Mouse (Mus musculus): ENCODE data around the gene Atp6v1fnb. TPM values are rescaled to one million over a fixed set of nuclear protein-coding genes. Genes with fewer than 3 reads are reported as not detected.

Atp6v1fnb gene
- polyA plus RNA-seq, 1 experiment, result not detected

DNA sequence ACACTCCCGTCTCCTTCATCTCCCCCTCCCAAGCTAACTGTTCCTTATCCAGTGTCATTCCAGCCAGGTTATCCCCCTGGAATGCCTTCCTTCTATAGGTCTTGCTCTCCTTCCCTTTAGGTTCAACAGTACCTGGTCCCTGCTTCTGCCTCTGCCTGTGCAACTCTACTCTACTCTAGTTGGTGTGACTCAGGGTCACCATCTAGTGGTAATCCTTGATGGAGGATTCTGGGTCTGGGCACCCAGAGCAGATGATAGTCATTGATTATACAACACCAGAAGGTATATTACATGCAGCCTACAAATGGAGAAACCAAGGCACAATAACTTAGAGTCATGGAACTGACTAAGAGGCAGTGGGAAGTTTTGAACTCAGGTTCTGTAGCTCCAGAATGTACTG is 30.4 kb downstream of the Atp6v1fnb start:
- H3K4me3 ChIP-seq (ENCODE audit: insufficient read depth, poor library complexity, severe bottlenecking), result no peak overlapping the region
- H3K79me3 ChIP-seq (ENCODE audit: low read depth), result no peaks in the 10 kb centered on the region
- H3K79me2 ChIP-seq (ENCODE audit: control insufficient read depth, insufficient read depth), result no peaks in the 10 kb centered on the region
- TF ChIP-seq USF1 (IDR thresholded peaks at IDR 0.05; ENCODE audit: low read depth) (no peak), MAX (IDR thresholded peaks at IDR 0.05) (no peak), MYOG (IDR thresholded peaks at IDR 0.05; ENCODE audit: control insufficient read depth, extremely low read depth, insufficient read length) (no peak), MYOD1 (IDR thresholded peaks at IDR 0.05; ENCODE audit: control insufficient read depth, insufficient read length, low read depth) (no peak)
- H3K27me3 ChIP-seq (ENCODE audit: control insufficient read depth, insufficient read depth, insufficient read length), result peaks cover 32% of the 10 kb centered on the region
- no peak overlapping the region for H3ac ChIP-seq (ENCODE audit: control insufficient read depth, insufficient read length, low read depth)
- H3K36me3 ChIP-seq (ENCODE audit: control insufficient read depth, insufficient read depth), result no peaks in the 10 kb centered on the region

DNA sequence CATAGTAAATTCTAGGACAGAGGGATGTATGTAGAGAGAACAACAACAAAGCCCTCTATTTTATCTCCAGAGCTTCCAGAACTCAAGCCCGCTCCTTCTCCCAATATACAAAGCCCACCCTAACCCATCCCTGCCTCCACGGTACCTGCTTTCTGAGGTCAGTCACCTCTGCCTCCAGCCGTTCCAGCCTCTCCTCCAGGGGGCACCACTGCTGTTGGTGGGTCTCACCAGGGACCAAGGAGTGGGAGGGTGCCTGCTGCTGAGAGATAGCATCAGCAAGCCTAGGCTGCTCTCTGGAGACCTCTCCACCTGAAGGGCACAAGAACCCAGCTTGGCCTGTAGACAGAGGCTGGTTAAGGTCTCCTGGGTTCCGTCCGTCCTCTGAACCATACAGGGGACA is 34.3 kb downstream of the Atp6v1fnb start:
- Histone ChIP-seq H3K27me3 (ENCODE audit: control insufficient read depth, insufficient read depth, insufficient read length) (peaks cover 37% of the 10 kb centered on the region), H3K79me3 (ENCODE audit: low read depth) (no peaks in the 10 kb centered on the region), H3K4me3 (ENCODE audit: insufficient read depth, poor library complexity, severe bottlenecking) (no peak overlapping the region), H3K79me2 (ENCODE audit: control insufficient read depth, insufficient read depth) (no peaks in the 10 kb centered on the region), H3K36me3 (ENCODE audit: control insufficient read depth, insufficient read depth) (no peaks in the 10 kb centered on the region), H3ac (ENCODE audit: control insufficient read depth, insufficient read length, low read depth) (no peak overlapping the region)
- TF ChIP-seq CEBPB (IDR thresholded peaks at IDR 0.05; ENCODE audit: low read depth) (no peak), FOSL1 (IDR thresholded peaks at IDR 0.05; ENCODE audit: insufficient read depth, low read length, poor library complexity, severe bottlenecking) (no peak), CTCF (IDR thresholded peaks at IDR 0.05; ENCODE audit: control insufficient read depth, insufficient read depth, insufficient read length) (no peak), MYOD1 (IDR thresholded peaks at IDR 0.05; ENCODE audit: control insufficient read depth, insufficient read length, low read depth) (no peak), MYOG (IDR thresholded peaks at IDR 0.05; ENCODE audit: control insufficient read depth, extremely low read depth, insufficient read length) (no peak)

DNA sequence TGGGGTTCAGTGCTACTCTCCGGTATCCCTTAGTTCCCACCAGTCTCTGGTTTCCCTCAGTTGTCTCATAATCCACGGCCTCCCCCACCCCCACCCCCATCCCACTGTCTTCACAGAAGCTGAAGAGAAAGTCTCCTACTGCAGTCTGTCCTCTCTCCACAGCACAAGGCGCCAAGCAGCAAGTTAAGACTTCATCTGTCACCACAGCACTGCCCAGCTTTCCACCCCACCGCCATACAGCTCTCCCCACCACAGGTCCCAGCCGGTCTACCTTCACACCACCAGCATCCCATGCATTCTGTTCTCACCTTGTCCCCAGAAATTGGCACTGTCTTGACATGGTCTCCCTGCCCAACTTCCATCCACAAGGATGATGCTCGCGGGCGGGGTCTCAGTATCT is 35.6 kb downstream of the Atp6v1fnb start:
- Histone ChIP-seq H3ac (ENCODE audit: control insufficient read depth, insufficient read length, low read depth) (no peak overlapping the region), H3K79me3 (ENCODE audit: low read depth) (no peaks in the 10 kb centered on the region), H3K36me3 (ENCODE audit: control insufficient read depth, insufficient read depth) (no peaks in the 10 kb centered on the region), H3K4me3 (ENCODE audit: insufficient read depth, poor library complexity, severe bottlenecking) (no peak overlapping the region), H3K79me2 (ENCODE audit: control insufficient read depth, insufficient read depth) (no peaks in the 10 kb centered on the region), H3K27me3 (ENCODE audit: control insufficient read depth, insufficient read depth, insufficient read length) (peaks cover 37% of the 10 kb centered on the region)
- no peak for TF ChIP-seq FOSL1 (IDR thresholded peaks at IDR 0.05; ENCODE audit: insufficient read depth, low read length, poor library complexity, severe bottlenecking)
- TF ChIP-seq MYOG (IDR thresholded peaks at IDR 0.05; ENCODE audit: control insufficient read depth, extremely low read depth, insufficient read length), result no peak
- TF ChIP-seq MAX (IDR thresholded peaks at IDR 0.05), result no peak
- no peak for TF ChIP-seq CTCF (IDR thresholded peaks at IDR 0.05; ENCODE audit: control insufficient read depth, insufficient read depth, insufficient read length)
- no peak for TF ChIP-seq MYOD1 (IDR thresholded peaks at IDR 0.05; ENCODE audit: control insufficient read depth, insufficient read length, low read depth)
- TF ChIP-seq USF1 (IDR thresholded peaks at IDR 0.05; ENCODE audit: low read depth), result no peak
- no peak for TF ChIP-seq CEBPB (IDR thresholded peaks at IDR 0.05; ENCODE audit: low read depth)

DNA sequence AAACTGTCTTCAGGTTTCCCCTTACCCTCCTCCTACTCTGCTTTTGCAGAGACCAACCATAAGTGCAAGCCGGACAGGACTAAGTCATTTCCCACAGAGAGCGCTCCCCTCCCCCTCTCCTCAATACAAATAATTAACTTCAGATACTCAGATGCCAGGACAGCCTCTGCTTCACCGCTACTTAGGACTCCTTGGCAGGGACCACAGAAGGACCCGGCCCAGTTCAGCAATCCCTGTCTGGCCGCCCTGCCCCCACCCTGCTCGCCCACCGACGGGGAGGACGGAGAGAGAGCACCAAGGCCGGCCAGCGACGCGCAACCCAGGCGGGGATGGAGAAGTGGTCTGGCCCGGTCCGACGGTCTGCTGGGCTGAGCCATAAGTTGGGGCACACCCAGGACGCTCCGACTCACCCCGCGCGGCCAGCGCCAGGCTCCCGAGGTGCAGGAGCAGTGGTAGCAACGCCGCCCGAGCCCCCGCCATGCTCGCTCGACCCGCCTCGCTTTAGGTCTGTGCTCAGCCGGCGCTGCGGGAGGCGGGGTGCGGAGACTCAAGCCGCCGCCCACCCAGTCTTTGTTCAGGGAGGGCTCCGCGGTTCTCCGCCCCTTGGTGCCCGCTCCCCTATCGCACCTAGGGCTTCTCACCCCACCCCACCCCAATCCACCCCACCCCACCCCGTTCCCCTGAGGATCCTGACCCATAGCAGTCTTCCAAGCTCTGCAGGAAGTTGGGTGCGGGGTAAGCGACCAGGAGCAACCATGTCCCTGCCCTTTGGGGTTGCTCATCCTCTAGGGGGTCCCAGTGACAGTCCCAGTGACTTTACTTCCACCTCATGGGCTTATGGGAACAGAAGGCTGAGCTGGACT is 36.4 kb downstream of the Atp6v1fnb start, which contains the start of gene Kcp:
Kcp (minus strand) TSS at position 506 of the 863 bp plus-strand sequence.
- Histone ChIP-seq H3K27me3 (ENCODE audit: control insufficient read depth, insufficient read depth, insufficient read length) (peaks cover 34% of the 10 kb centered on the region), H3ac (ENCODE audit: control insufficient read depth, insufficient read length, low read depth) (no peak within 1 kb of the TSS), H3K79me2 (ENCODE audit: control insufficient read depth, insufficient read depth) (no peaks in the 10 kb centered on the region), H3K79me3 (ENCODE audit: low read depth) (no peaks in the 10 kb centered on the region), H3K4me3 (ENCODE audit: insufficient read depth, poor library complexity, severe bottlenecking) (no peak within 1 kb of the TSS), H3K36me3 (ENCODE audit: control insufficient read depth, insufficient read depth) (no peaks in the 10 kb centered on the region)
- no peak for TF ChIP-seq FOSL1 (IDR thresholded peaks at IDR 0.05; ENCODE audit: insufficient read depth, low read length, poor library complexity, severe bottlenecking)
- TF ChIP-seq CTCF (IDR thresholded peaks at IDR 0.05; ENCODE audit: control insufficient read depth, insufficient read depth, insufficient read length), result no peak
- no peak for TF ChIP-seq MAX (IDR thresholded peaks at IDR 0.05)
- no peak for TF ChIP-seq MYOD1 (IDR thresholded peaks at IDR 0.05; ENCODE audit: control insufficient read depth, insufficient read length, low read depth)
- no peak for TF ChIP-seq CEBPB (IDR thresholded peaks at IDR 0.05; ENCODE audit: low read depth)
- no peak for TF ChIP-seq USF1 (IDR thresholded peaks at IDR 0.05; ENCODE audit: low read depth)

DNA sequence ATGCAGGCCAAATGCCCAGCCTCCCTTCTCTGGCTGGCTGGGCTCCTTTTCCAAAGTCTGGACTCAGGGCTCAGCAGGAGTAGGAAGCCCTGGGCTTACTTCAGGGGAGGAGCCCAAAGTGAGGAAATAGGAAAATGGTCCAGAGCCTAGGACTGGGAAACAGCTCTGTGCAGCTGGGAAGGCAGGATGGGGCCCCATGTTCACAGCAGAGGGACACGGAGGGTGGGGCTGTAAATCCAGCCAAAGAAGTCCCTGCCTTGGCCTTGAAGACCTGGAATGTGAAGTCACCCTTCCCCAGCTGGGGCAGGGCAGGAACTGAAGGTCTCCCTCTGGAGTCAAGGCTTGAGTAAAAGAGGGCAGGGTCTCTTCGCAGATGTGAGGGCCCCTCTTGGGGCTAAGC is 37.8 kb downstream of the Atp6v1fnb start:
- no peak overlapping the region for H3ac ChIP-seq (ENCODE audit: control insufficient read depth, insufficient read length, low read depth)
- TF ChIP-seq MYOG (IDR thresholded peaks at IDR 0.05; ENCODE audit: control insufficient read depth, extremely low read depth, insufficient read length), result no peak
- no peak for TF ChIP-seq MAX (IDR thresholded peaks at IDR 0.05)
- TF ChIP-seq CEBPB (IDR thresholded peaks at IDR 0.05; ENCODE audit: low read depth), result no peak
- no peak for TF ChIP-seq CTCF (IDR thresholded peaks at IDR 0.05; ENCODE audit: control insufficient read depth, insufficient read depth, insufficient read length)
- no peak for TF ChIP-seq USF1 (IDR thresholded peaks at IDR 0.05; ENCODE audit: low read depth)
- no peak for TF ChIP-seq MYOD1 (IDR thresholded peaks at IDR 0.05; ENCODE audit: control insufficient read depth, insufficient read length, low read depth)
- no peak for TF ChIP-seq FOSL1 (IDR thresholded peaks at IDR 0.05; ENCODE audit: insufficient read depth, low read length, poor library complexity, severe bottlenecking)
- H3K36me3 ChIP-seq (ENCODE audit: control insufficient read depth, insufficient read depth), result no peaks in the 10 kb centered on the region
- no peaks in the 10 kb centered on the region for H3K79me3 ChIP-seq (ENCODE audit: low read depth)
- no peak overlapping the region for H3K4me3 ChIP-seq (ENCODE audit: insufficient read depth, poor library complexity, severe bottlenecking)
- peaks cover 27% of the 10 kb centered on the region for H3K27me3 ChIP-seq (ENCODE audit: control insufficient read depth, insufficient read depth, insufficient read length)
- no peaks in the 10 kb centered on the region for H3K79me2 ChIP-seq (ENCODE audit: control insufficient read depth, insufficient read depth)

All from C2C12 (cell line).